Mouse (Mus musculus) erythroid progenitor cell, adult 5-6 weeks (primary cell): ENCODE data around the gene Vmn2r109. TPM values are rescaled to one million over a fixed set of nuclear protein-coding genes. Genes with fewer than 3 reads are reported as not detected.
"Not testable (repeated sequence)": the region's sequence is repeated elsewhere in the genome, so short reads cannot be mapped to it uniquely, and the experiment has no call there.

Experiments
- ATAC-seq: replicated peaks from 2 replicates; pipeline ENCODE4 v1.8.0; 2016; ENCODE audit warnings: moderate number of reproducible peaks, mild to moderate bottlenecking, moderate TSS enrichment, inconsistent platforms; ENCODE audit not compliant: poor library complexity, low FRiP score, severe bottlenecking
- total RNA-seq, 2 experiments: library from RNA; stranded (forward) in 1 of 2; stranded (reverse) in 1 of 2; fragments of 150-400 nt in 1 of 2; fragments of 186-747, 209-891 nt in 1 of 2; gene quantifications; 2 replicates each; pipeline versions ENCODE4 v1.2.3 to v1.2.4; 2015 to 2017; ENCODE audit warnings: low replicate concordance in 2 of 2

Vmn2r109 gene
- total RNA-seq (2015; ENCODE audit: low replicate concordance) = not detected in 2 replicates
- not detected in 2 replicates for total RNA-seq (2017; ENCODE audit: low replicate concordance)

DNA sequence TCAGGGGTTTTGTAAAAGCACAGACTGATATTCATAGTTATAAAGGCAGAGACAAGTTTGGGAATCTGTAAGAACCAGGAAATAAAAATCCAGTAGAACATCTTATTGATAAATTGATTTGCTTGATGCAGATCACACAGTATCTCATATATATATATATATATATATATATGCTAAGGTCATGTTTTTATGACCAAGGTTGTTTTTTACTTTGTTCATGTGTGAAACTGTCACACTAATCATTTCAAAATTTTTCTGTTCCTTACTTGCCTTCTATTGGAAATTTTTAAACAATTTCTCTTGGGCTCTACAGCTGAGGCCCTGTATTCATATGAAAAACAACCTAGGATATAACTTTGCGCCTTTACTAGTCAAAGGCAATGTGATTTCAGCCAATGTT, at the start of gene Vmn2r109:
TSS of gene Vmn2r109 (minus strand) at position 101 of the 400 bp plus-strand sequence.
- ATAC-seq = no peak

DNA sequence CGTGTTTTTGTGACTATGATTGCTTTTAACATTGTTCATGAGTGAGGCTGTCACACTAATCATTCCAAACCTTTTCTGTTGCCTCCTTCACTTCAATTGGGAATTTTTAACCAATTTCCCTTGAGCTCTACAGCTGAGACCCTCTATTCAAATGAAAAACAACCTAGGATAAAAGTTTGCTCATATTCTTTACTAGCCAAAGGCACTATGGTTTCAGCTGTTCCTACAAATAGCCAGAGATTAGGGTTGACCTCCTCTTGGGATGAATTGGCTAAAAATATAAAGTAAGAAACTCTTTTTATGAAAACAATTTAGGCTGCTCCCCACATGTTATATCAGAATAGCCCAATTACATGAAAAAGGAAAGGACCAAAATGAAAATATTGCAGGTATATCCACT, 31.8 kb upstream of the Vmn2r109 start, which contains the start of gene Vmn2r110:
TSS of gene Vmn2r110 (minus strand) at position 101 of the 400 bp plus-strand sequence.
- no peak for ATAC-seq

DNA sequence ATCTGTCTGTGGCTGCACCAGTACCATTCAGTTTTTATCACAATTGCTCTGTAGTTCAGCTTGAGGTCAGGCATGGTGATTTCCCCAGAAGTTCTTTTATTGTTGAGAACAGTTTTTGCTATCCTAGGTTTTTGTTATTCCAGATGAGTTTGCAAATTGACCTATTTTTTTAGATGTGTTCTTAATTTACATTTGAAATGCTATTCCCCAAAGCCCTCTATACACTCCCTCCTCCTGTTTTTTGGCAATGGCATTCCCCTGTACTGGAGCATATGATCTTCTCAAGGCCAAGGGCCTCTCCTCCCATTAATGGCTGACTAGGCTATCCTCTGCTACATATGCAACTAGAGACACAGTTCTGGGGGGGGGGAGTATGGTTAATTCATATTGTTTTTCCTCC, 56.3 kb downstream of the Vmn2r109 start:
- not testable (repeated sequence) for ATAC-seq

DNA sequence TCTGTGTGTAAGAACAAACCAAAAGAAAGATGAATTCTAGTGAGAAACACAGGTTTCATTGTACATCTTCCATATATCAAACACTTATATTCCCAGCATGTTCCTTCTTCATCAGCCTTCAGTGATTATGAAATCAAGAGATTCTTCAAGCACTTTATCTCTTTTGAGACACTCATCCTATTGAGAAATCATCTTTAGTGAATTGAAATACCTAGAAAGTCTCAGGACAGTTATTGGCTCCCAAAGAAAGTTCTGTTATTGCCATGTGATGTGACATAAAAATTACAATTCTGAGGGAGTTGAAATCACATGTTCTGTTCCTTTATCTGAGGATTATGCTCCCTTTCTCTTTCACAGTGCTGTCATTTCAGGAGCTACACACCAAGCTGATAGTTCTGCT, 66.7 kb downstream of the Vmn2r109 start, which contains the start of gene Vmn1r225:
TSS of gene Vmn1r225 (plus strand) at position 301 of the 400 bp plus-strand sequence.
- no peak for ATAC-seq

Other genes with a start within 250 kb of the Vmn2r109 start
- gene Vmn2r107, start 219.5 kb downstream of the Vmn2r109 start, total RNA-seq (2015; ENCODE audit: low replicate concordance) = not detected in 2 replicates
- not detected in 2 replicates for gene Vmn2r107, start 219.5 kb downstream of the Vmn2r109 start, total RNA-seq (2017; ENCODE audit: low replicate concordance)
- not detected in 2 replicates for gene Vmn1r224, start 150.6 kb downstream of the Vmn2r109 start, total RNA-seq (2015; ENCODE audit: low replicate concordance)
- gene Vmn1r224, start 150.6 kb downstream of the Vmn2r109 start, total RNA-seq (2017; ENCODE audit: low replicate concordance) = not detected in 2 replicates
- gene Vmn2r108, start 83.4 kb downstream of the Vmn2r109 start, total RNA-seq (2015; ENCODE audit: low replicate concordance) = not detected in 2 replicates
- gene Vmn2r108, start 83.4 kb downstream of the Vmn2r109 start, total RNA-seq (2017; ENCODE audit: low replicate concordance) = not detected in 2 replicates
- not detected in 2 replicates for gene Vmn1r225, start 66.6 kb downstream of the Vmn2r109 start, total RNA-seq (2015; ENCODE audit: low replicate concordance)
- gene Vmn1r225, start 66.6 kb downstream of the Vmn2r109 start, total RNA-seq (2017; ENCODE audit: low replicate concordance) = not detected in 2 replicates
- not detected in 2 replicates for gene Vmn2r110, start 31.7 kb upstream of the Vmn2r109 start, total RNA-seq (2015; ENCODE audit: low replicate concordance)
- gene Vmn2r110, start 31.7 kb upstream of the Vmn2r109 start, total RNA-seq (2017; ENCODE audit: low replicate concordance) = not detected in 2 replicates
- gene Fpr-rs3, start 60.1 kb upstream of the Vmn2r109 start, total RNA-seq (2015; ENCODE audit: low replicate concordance) = not detected in 2 replicates
- not detected in 2 replicates for gene Fpr-rs3, start 60.1 kb upstream of the Vmn2r109 start, total RNA-seq (2017; ENCODE audit: low replicate concordance)
- gene Vmn1r226, start 118.1 kb upstream of the Vmn2r109 start, total RNA-seq (2015; ENCODE audit: low replicate concordance) = not detected in 2 replicates
- not detected in 2 replicates for gene Vmn1r226, start 118.1 kb upstream of the Vmn2r109 start, total RNA-seq (2017; ENCODE audit: low replicate concordance)
- not detected in 2 replicates for gene Vmn1r227, start 165.1 kb upstream of the Vmn2r109 start, total RNA-seq (2015; ENCODE audit: low replicate concordance)
- gene Vmn1r227, start 165.1 kb upstream of the Vmn2r109 start, total RNA-seq (2017; ENCODE audit: low replicate concordance) = not detected in 2 replicates
- gene Vmn1r228, start 221.4 kb upstream of the Vmn2r109 start, total RNA-seq (2015; ENCODE audit: low replicate concordance) = not detected in 2 replicates
- not detected in 2 replicates for gene Vmn1r228, start 221.4 kb upstream of the Vmn2r109 start, total RNA-seq (2017; ENCODE audit: low replicate concordance)
- gene Vmn1r229, start 246.8 kb upstream of the Vmn2r109 start, total RNA-seq (2015; ENCODE audit: low replicate concordance) = not detected in 2 replicates
- gene Vmn1r229, start 246.8 kb upstream of the Vmn2r109 start, total RNA-seq (2017; ENCODE audit: low replicate concordance) = not detected in 2 replicates